Mouse (Mus musculus): ENCODE data around the gene Olfr506. TPM values are rescaled to one million over a fixed set of nuclear protein-coding genes. Genes with fewer than 3 reads are reported as not detected.
"Not testable (repeated sequence)": the region's sequence is repeated elsewhere in the genome, so short reads cannot be mapped to it uniquely, and the experiment has no call there.

Olfr506 gene
- total RNA-seq (2021) = not detected in 2 replicates
- long read RNA-seq = 0 reads

DNA sequence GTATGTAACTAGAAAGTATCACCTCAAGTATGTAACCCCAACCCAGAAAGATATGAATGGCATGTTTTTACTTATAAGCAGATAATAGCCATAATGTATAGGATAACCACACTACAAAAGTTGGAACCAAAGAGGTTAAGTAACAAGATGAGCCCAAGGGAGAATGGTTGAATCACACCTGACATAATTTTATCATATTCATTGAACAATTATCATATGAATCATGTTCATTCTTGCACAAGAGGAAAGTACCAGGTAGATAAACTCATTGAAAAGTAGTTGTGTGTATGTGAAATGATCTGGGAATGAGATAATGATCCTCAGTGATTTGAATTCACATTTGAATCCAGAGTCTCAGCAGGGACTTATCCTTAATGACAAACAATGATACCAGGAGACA, at the start of gene Olfr506:
Olfr506 (plus strand) TSS at position 301 of the 400 bp plus-strand sequence.
- no peak for DNase-seq

DNA sequence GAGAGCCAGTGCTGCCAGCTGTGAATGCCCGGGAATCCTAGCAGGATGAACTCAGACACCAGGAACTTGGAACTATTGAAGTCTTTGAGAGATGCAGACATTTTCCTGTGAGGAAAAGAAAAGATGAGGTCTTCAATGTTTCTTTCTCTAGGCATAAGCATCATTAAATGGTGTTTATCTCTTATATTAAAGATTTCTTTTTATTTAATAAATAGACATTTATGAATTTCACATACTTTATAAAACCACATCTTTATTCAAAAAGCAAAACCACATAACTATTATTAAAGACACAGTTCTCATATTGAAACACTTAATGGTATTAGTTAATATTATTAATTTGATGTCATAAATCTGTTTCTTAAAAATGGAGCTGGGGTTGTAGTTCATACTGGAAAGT, 44.9 kb upstream of the Olfr506 start, which contains the start of gene Olfr504:
Olfr504 (minus strand) TSS at position 101 of the 400 bp plus-strand sequence.
- no peak for DNase-seq

DNA sequence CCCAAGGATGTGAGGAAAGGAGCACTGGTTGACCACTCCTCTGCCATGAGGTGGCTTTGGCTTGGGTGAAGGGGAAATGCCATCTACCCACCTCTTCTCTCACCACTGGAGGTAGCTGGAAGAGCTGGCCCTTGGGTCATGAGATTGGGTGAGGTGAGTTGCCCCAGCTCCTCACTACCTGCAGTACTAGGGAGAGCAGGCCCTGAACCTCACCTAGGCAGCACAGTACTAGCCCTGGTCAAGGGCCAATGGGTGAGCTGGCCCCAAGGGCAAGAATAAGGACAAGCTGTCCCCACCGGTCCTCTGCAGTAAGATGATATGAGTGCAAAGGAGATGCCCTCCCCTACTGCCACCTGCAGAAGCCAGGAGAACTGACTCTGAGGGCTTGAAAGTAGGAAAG, 20.8 kb upstream of the Olfr506 start:
- no peak for DNase-seq

GRCm38 (mm10) chr7:108601916-108602315, 8.7 kb upstream of the Olfr506 start:
- DNase-seq = not testable (repeated sequence)

DNA sequence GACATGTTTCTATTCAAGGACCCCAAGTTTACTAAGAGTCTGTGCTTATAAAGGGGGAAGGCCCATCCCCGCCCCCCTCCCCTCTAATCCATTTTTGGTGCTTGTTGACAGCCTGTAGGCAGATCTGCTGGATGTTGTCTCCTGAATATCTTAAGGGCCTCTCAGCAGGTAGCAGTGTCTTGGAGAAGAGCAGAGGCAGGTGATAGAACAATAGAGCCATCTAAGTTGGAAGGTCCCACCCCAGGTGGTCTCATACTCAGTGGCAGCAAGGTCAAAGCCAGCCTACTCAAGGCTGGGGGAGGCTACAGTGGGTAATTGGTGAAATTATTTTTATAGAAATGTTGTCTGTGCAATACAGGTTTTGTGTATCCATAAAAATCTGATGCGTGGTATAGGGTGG, 3.5 kb downstream of the Olfr506 start:
- DNase-seq = no peak

- not testable (repeated sequence) for DNase-seq
Measured at GRCm38 (mm10) chr7:108616781-108617180, 6.2 kb downstream of the Olfr506 start.

GRCm38 (mm10) chr7:108621514-108621913, 10.9 kb downstream of the Olfr506 start, which contains the start of gene Olfr507:
Gene Olfr507, plus strand, starts transcription at chr7:108621814.
- DNase-seq = no peak

- DNase-seq = no peak
Measured at GRCm38 (mm10) chr7:108629694-108630093, 19.1 kb downstream of the Olfr506 start, which contains the start of gene Olfr508. Gene Olfr508, plus strand, starts transcription at chr7:108629994.

- no peak for DNase-seq
Measured at GRCm38 (mm10) chr7:108651806-108652205, 41.2 kb downstream of the Olfr506 start, which contains the start of gene Olfr509. Gene Olfr509, minus strand, starts transcription at chr7:108651906.

GRCm38 (mm10) chr7:108662419-108662818, 51.8 kb downstream of the Olfr506 start:
- no peak for DNase-seq

Other genes starting within 250 kb of the Olfr506 start
- gene Olfr494, start 245.5 kb upstream of the Olfr506 start, total RNA-seq (2021) = not detected in 2 replicates
- gene Olfr495, start 217.6 kb upstream of the Olfr506 start, total RNA-seq (2021) = not detected in 2 replicates
- gene Olfr497, start 190.4 kb upstream of the Olfr506 start, total RNA-seq (2021) = not detected in 2 replicates
- gene Olfr498, start 145.5 kb upstream of the Olfr506 start, total RNA-seq (2021) = not detected in 2 replicates
- gene Olfr502, start 85.7 kb upstream of the Olfr506 start, total RNA-seq (2021) = not detected in 2 replicates
- gene Olfr503, start 66.3 kb upstream of the Olfr506 start, total RNA-seq (2021) = not detected in 2 replicates
- gene Olfr504, start 45.0 kb upstream of the Olfr506 start, total RNA-seq (2021) = not detected in 2 replicates
- not detected in 2 replicates for gene Olfr507, start 11.0 kb downstream of the Olfr506 start, total RNA-seq (2021)
- not detected in 2 replicates for gene Olfr508, start 19.2 kb downstream of the Olfr506 start, total RNA-seq (2021)
- gene Olfr509, start 41.1 kb downstream of the Olfr506 start, total RNA-seq (2021) = not detected in 2 replicates
- gene Olfr510, start 55.6 kb downstream of the Olfr506 start, total RNA-seq (2021) = not detected in 2 replicates
- not detected in 2 replicates for gene Olfr512, start 102.5 kb downstream of the Olfr506 start, total RNA-seq (2021)
- not detected in 2 replicates for gene Olfr513, start 140.2 kb downstream of the Olfr506 start, total RNA-seq (2021)
- not detected in 2 replicates for gene Olfr514, start 215.2 kb downstream of the Olfr506 start, total RNA-seq (2021)
- not detected in 2 replicates for gene Olfr516, start 239.7 kb downstream of the Olfr506 start, total RNA-seq (2021)

Data from adrenal gland, postnatal 25 days (tissue).